Mouse (Mus musculus) kidney, embryonic 14.5 days (tissue): ENCODE data around the gene Cnnm1. TPM values are rescaled to one million over a fixed set of nuclear protein-coding genes. Genes with fewer than 3 reads are reported as not detected.
A peak's percentile ranks its signal among the peaks of the same experiment; 100 is the strongest.

Source experiments
- ATAC-seq: fragments of 200-750 bp; cut with Nextera tagmentation; 2 replicates; pipeline ENCODE4 v1.8.0; 2017; ENCODE audit warnings: moderate number of reproducible peaks, mild to moderate bottlenecking, moderate TSS enrichment, moderate library complexity; ENCODE audit not compliant: low FRiP score, low TSS enrichment
- H3K27ac ChIP-seq: fragments of 300-500 bp; sonication (generic); 2 replicates; pipeline ENCODE4 v1.5.1; 2014; ENCODE audit warnings: low read depth, mild to moderate bottlenecking, low read length, moderate library complexity, mixed read lengths
- H3K27me3 ChIP-seq: fragments of 300-500 bp; sonication (generic); 2 replicates; pipeline ENCODE4 v1.6.1; 2014; ENCODE audit warnings: mild to moderate bottlenecking, low read length; ENCODE audit not compliant: control insufficient read depth, insufficient read depth
- H3K36me3 ChIP-seq: fragments of 300-500 bp; sonication (generic); 2 replicates; pipeline ENCODE4 v1.6.1; 2014; ENCODE audit warnings: low read length, mixed read lengths; ENCODE audit not compliant: control insufficient read depth, insufficient read depth
- H3K4me1 ChIP-seq: fragments of 300-500 bp; sonication (generic); 2 replicates; pipeline ENCODE4 v1.6.1; 2014; ENCODE audit warnings: low read length, mixed read lengths; ENCODE audit not compliant: control insufficient read depth, insufficient read depth
- H3K4me2 ChIP-seq: fragments of 300-500 bp; sonication (generic); replicated peaks from 2 replicates; pipeline ENCODE4 v1.6.1; 2014; ENCODE audit warnings: low read depth, mild to moderate bottlenecking, low read length
- H3K4me3 ChIP-seq: fragments of 300-500 bp; sonication (generic); 2 replicates; pipeline ENCODE4 v1.5.1; 2014; ENCODE audit warnings: mild to moderate bottlenecking, low read length
- H3K9ac ChIP-seq: fragments of 300-500 bp; sonication (generic); 2 replicates; pipeline ENCODE4 v1.6.1; 2014; ENCODE audit warnings: low read depth, mild to moderate bottlenecking, low read length, moderate library complexity
- H3K9me3 ChIP-seq: fragments of 300-500 bp; sonication (generic); 2 replicates; pipeline ENCODE4 v1.6.1; 2016; ENCODE audit warnings: low read length; ENCODE audit not compliant: control insufficient read depth
- WGBS: fragments of 180-500 bp; shearing (Covaris S2); extraction: QIAGEN DNeasy Blood & Tissue Kit; methylation state at CpG from one replicate; pipeline ENCODE4 v1.1.7; 2014; 5-methylcytosine and 5-hydroxymethylcytosine counted together
- polyA plus RNA-seq: library from polyadenylated mRNA; unstranded; fragments of >200 nt; fragmentation: Nextera tagmentation; extraction: Ambion mirVana; gene quantifications from 2 replicates; pipeline ENCODE4 v1.2.1, GENCODE M21; 2014

Gene Cnnm1
- polyA plus RNA-seq, 1 experiment from 2014 or later = not detected

GRCm38 (mm10) chr19:43520402-43520801 lies 80.2 kb downstream of the Cnnm1 start:
- H3K9ac ChIP-seq = no peak overlapping the region
- no peak for ATAC-seq
- WGBS = 74% methylated on average over 9 of the region's 10 CpGs

GRCm38 (mm10) chr19:43521362-43521761 lies 81.1 kb downstream of the Cnnm1 start:
- ATAC-seq = no peak
- Histone ChIP-seq H3K4me3 (no peak overlapping the region), H3K9me3 (no peaks in the 10 kb centered on the region), H3K4me1 (peaks cover 18% of the 10 kb centered on the region), H3K9ac (no peak overlapping the region), H3K27ac (no peak overlapping the region), H3K36me3 (no peaks in the 10 kb centered on the region), H3K4me2 (no peak overlapping the region), H3K27me3 (no peaks in the 10 kb centered on the region)
- 41% methylated on average over 8 of the region's 8 CpGs for WGBS

More at GRCm38 (mm10) chr19:43520402-43520801, 80.2 kb downstream of the Cnnm1 start:
- Histone ChIP-seq H3K9me3 (no peaks in the 10 kb centered on the region), H3K4me3 (no peak overlapping the region), H3K4me1 (peaks cover 18% of the 10 kb centered on the region), H3K4me2 (no peak overlapping the region), H3K36me3 (no peaks in the 10 kb centered on the region), H3K27ac (no peak overlapping the region), H3K27me3 (no peaks in the 10 kb centered on the region)

- H3K27ac ChIP-seq = no peak overlapping the region
- H3K4me3 ChIP-seq = no peak overlapping the region
- H3K9ac ChIP-seq = no peak overlapping the region
- WGBS = 87% methylated on average over 9 of the region's 9 CpGs
- no peaks in the 10 kb centered on the region for H3K9me3 ChIP-seq
- H3K4me1 ChIP-seq = peaks cover 18% of the 10 kb centered on the region
- H3K4me2 ChIP-seq = no peak overlapping the region
- no peak for ATAC-seq
- no peaks in the 10 kb centered on the region for H3K36me3 ChIP-seq
- no peaks in the 10 kb centered on the region for H3K27me3 ChIP-seq
Measured at GRCm38 (mm10) chr19:43521996-43522395, 81.8 kb downstream of the Cnnm1 start.

- peak overlapping the region; percentile 50 for H3K4me3 ChIP-seq
- no peaks in the 10 kb centered on the region for H3K27me3 ChIP-seq
- WGBS = 5% methylated on average over 12 of the region's 12 CpGs
- ATAC-seq = no peak
- H3K4me1 ChIP-seq = peaks cover 18% of the 10 kb centered on the region
- H3K27ac ChIP-seq = no peak overlapping the region
- H3K36me3 ChIP-seq = no peaks in the 10 kb centered on the region
- H3K9ac ChIP-seq = peak overlapping the region; percentile 57; the same call in 1 of the 2 replicates
- H3K4me2 ChIP-seq = peak overlapping the region; percentile 83
- H3K9me3 ChIP-seq = no peaks in the 10 kb centered on the region
Measured at GRCm38 (mm10) chr19:43523551-43523950, 83.3 kb downstream of the Cnnm1 start.

GRCm38 (mm10) chr19:43524187-43525103 lies 84.2 kb downstream of the Cnnm1 start, which contains the start of gene Got1:
Gene Got1 (minus strand): TSS chr19:43524605.
- peak; percentile 99 for ATAC-seq
- H3K27me3 ChIP-seq = no peaks in the 10 kb centered on the region
- H3K36me3 ChIP-seq = no peaks in the 10 kb centered on the region
- peak within 1 kb of the TSS; percentile 71 for H3K9ac ChIP-seq
- peak within 1 kb of the TSS; percentile 50 for H3K4me3 ChIP-seq
- H3K4me1 ChIP-seq = peaks cover 18% of the 10 kb centered on the region
- 0 out of 2 replicates have a peak within 1 kb of the TSS, but pooled peaks have one; percentile 32 for H3K27ac ChIP-seq
- no peaks in the 10 kb centered on the region for H3K9me3 ChIP-seq
- H3K4me2 ChIP-seq = peak within 1 kb of the TSS; percentile 87
- under 1% methylated on average over 58 of the region's 58 CpGs for WGBS

- no peak overlapping the region for H3K27ac ChIP-seq
- H3K9me3 ChIP-seq = no peaks in the 10 kb centered on the region
- no peaks in the 10 kb centered on the region for H3K36me3 ChIP-seq
- WGBS = 12% methylated on average over 10 of the region's 10 CpGs
- ATAC-seq = no peak
- no peaks in the 10 kb centered on the region for H3K27me3 ChIP-seq
- H3K4me1 ChIP-seq = peaks cover 18% of the 10 kb centered on the region
- peak overlapping the region; percentile 87 for H3K4me2 ChIP-seq
- peak overlapping the region; percentile 50 for H3K4me3 ChIP-seq
- H3K9ac ChIP-seq = peak overlapping the region; percentile 71
Measured at GRCm38 (mm10) chr19:43525104-43525482, 84.9 kb downstream of the Cnnm1 start.

- H3K36me3 ChIP-seq = no peaks in the 10 kb centered on the region
- no peak overlapping the region for H3K27ac ChIP-seq
- no peak overlapping the region; the same call in 1 of the 2 replicates for H3K9ac ChIP-seq
- no peak overlapping the region for H3K4me3 ChIP-seq
- no peak for ATAC-seq
- no peaks in the 10 kb centered on the region for H3K9me3 ChIP-seq
- peaks cover 15% of the 10 kb centered on the region for H3K4me1 ChIP-seq
- 86% methylated on average over 7 of the region's 7 CpGs for WGBS
- no peaks in the 10 kb centered on the region for H3K27me3 ChIP-seq
- no peak overlapping the region for H3K4me2 ChIP-seq
Measured at GRCm38 (mm10) chr19:43525566-43525965, 85.3 kb downstream of the Cnnm1 start.

- WGBS = 78% methylated on average over 9 of the region's 9 CpGs
- peaks cover 11% of the 10 kb centered on the region for H3K4me1 ChIP-seq
- H3K36me3 ChIP-seq = no peaks in the 10 kb centered on the region
- H3K27me3 ChIP-seq = no peaks in the 10 kb centered on the region
- ATAC-seq = no peak
- no peak overlapping the region for H3K4me2 ChIP-seq
- H3K27ac ChIP-seq = no peak overlapping the region
- H3K9ac ChIP-seq = no peak overlapping the region
- H3K4me3 ChIP-seq = no peak overlapping the region
- no peaks in the 10 kb centered on the region for H3K9me3 ChIP-seq
Measured at GRCm38 (mm10) chr19:43526025-43526424, 85.8 kb downstream of the Cnnm1 start.

GRCm38 (mm10) chr19:43527131-43527530 lies 86.9 kb downstream of the Cnnm1 start:
- no peak overlapping the region for H3K27ac ChIP-seq
- H3K36me3 ChIP-seq = no peaks in the 10 kb centered on the region
- H3K4me3 ChIP-seq = no peak overlapping the region
- no peak overlapping the region for H3K4me2 ChIP-seq
- no peak for ATAC-seq
- 19% methylated on average over 11 of the region's 11 CpGs for WGBS
- H3K9me3 ChIP-seq = no peaks in the 10 kb centered on the region
- H3K27me3 ChIP-seq = no peaks in the 10 kb centered on the region
- no peak overlapping the region for H3K9ac ChIP-seq
- peaks cover 11% of the 10 kb centered on the region for H3K4me1 ChIP-seq
